Mouse (Mus musculus): ENCODE measurements around the gene Gm2000.
"Not testable (repeated sequence)": the region's sequence is repeated elsewhere in the genome, so short reads cannot be mapped to it uniquely, and the experiment has no call there.

Gm2000 gene

GRCm38 (mm10) chr1:156365740-156366139 is at the start of gene Gm2000:
Gene Gm2000 (plus strand): TSS chr1:156366040.
- no peak for DNase-seq

- DNase-seq: no peak
These were observed 42.7 kb upstream of the Gm2000 start for GRCm38 (mm10) chr1:156323126-156323525.

- no peak for DNase-seq
These were observed 25.0 kb upstream of the Gm2000 start for GRCm38 (mm10) chr1:156340847-156341246.

- no peak for DNase-seq
These were observed 21.4 kb upstream of the Gm2000 start for GRCm38 (mm10) chr1:156344433-156344832.

- no peak for DNase-seq
These were observed 20.2 kb upstream of the Gm2000 start for GRCm38 (mm10) chr1:156345633-156346032.

- peak in 1 of 2 experiments; percentile 27 for DNase-seq
These were observed 16.8 kb upstream of the Gm2000 start for GRCm38 (mm10) chr1:156349031-156349430.

- peak; percentile 46 to 51 for DNase-seq
These were observed 15.4 kb upstream of the Gm2000 start for GRCm38 (mm10) chr1:156350441-156350840.

- no peak for DNase-seq
These were observed 13.4 kb upstream of the Gm2000 start for GRCm38 (mm10) chr1:156352466-156352865.

- no peak for DNase-seq
These were observed 15.4 kb downstream of the Gm2000 start for GRCm38 (mm10) chr1:156381217-156381616.

GRCm38 (mm10) chr1:156386232-156386631 is 20.4 kb downstream of the Gm2000 start:
- no peak for DNase-seq

GRCm38 (mm10) chr1:156386880-156387279 is 21.0 kb downstream of the Gm2000 start:
- DNase-seq: no peak

- DNase-seq: no peak
These were observed 27.3 kb downstream of the Gm2000 start for GRCm38 (mm10) chr1:156393148-156393547.

GRCm38 (mm10) chr1:156400159-156400558 is 34.3 kb downstream of the Gm2000 start:
- not testable (repeated sequence) for DNase-seq

- DNase-seq: no peak
These were observed 36.7 kb downstream of the Gm2000 start for GRCm38 (mm10) chr1:156402491-156402890.

- DNase-seq: no peak
These were observed 37.4 kb downstream of the Gm2000 start for GRCm38 (mm10) chr1:156403251-156403650.

GRCm38 (mm10) chr1:156408004-156408403 is 42.2 kb downstream of the Gm2000 start:
- peak; percentile 62 to 80 for DNase-seq

- peak; percentile 75 to 85 for DNase-seq
These were observed 42.7 kb downstream of the Gm2000 start for GRCm38 (mm10) chr1:156408521-156408920.

Data from thymus, postnatal 36 days (tissue).